Mouse (Mus musculus) bone marrow, adult 2 months (tissue): Measurements from ENCODE around the gene Pus10. TPM values are rescaled to one million over a fixed set of nuclear protein-coding genes. Genes with fewer than 3 reads are reported as not detected.

Source experiments
- H3K27ac ChIP-seq: fragments of 200-500 bp; 2 replicates; pipeline ENCODE4 v1.5.1; 2012; ENCODE audit warnings: low read depth, mild to moderate bottlenecking, control low read depth, inconsistent platforms, low read length; ENCODE audit not compliant: control insufficient read depth, poor library complexity, insufficient read depth
- H3K4me1 ChIP-seq: fragments of 200-500 bp; 2 replicates; pipeline ENCODE4 v1.6.1; 2011; ENCODE audit warnings: low read length; ENCODE audit not compliant: control insufficient read depth, insufficient read depth
- H3K4me3 ChIP-seq: fragments of 200-500 bp; replicated peaks from 2 replicates; pipeline ENCODE3; 2011; ENCODE audit warnings: mild to moderate bottlenecking, low read depth, low read length, control low read depth; ENCODE audit not compliant: control insufficient read depth
- CTCF ChIP-seq: fragments of 200-500 bp; IDR thresholded peaks from 2 replicates; pipeline ENCODE4 v1.5.1; 2011; ENCODE audit warnings: low read length, control low read depth; ENCODE audit not compliant: control insufficient read depth, insufficient read depth
- POLR2A ChIP-seq: fragments of 200-500 bp; IDR thresholded peaks from 2 replicates; pipeline ENCODE4 v1.6.1; 2011; ENCODE audit warnings: low read depth, mild to moderate bottlenecking, control low read depth, low read length, borderline replicate concordance; ENCODE audit not compliant: control insufficient read depth
- WGBS: fragments of 180-500 bp; shearing (Covaris S2); methylation state at CpG from one replicate; pipeline ENCODE4 v1.1.7; 2018; 5-methylcytosine and 5-hydroxymethylcytosine counted together
- polyA plus RNA-seq: library from polyadenylated mRNA; stranded (reverse); fragments of >200 nt; gene quantifications from 2 replicates; pipeline ENCODE4 v1.2.4, GENCODE M21; 2011; ENCODE audit warnings: low replicate concordance; ENCODE audit not compliant: missing spikeins, insufficient read depth, insufficient read length

Pus10 gene
- polyA plus RNA-seq, 1 experiment = 12.0 TPM

- no peak for TF ChIP-seq POLR2A
- TF ChIP-seq CTCF = no peak
- H3K4me1 ChIP-seq = no peaks in the 10 kb centered on the region
- no peak overlapping the region for H3K4me3 ChIP-seq
- 67% methylated on average over 1 of the region's 1 CpGs for WGBS
- no peak overlapping the region for H3K27ac ChIP-seq
These were observed 67.4 kb downstream of the Pus10 start for GRCm38 (mm10) chr11:23732840-23733239.

- 82% methylated on average over 6 of the region's 6 CpGs for WGBS
- Histone ChIP-seq H3K27ac (no peak overlapping the region), H3K4me3 (no peak overlapping the region), H3K4me1 (no peaks in the 10 kb centered on the region)
- TF ChIP-seq CTCF = no peak
- no peak for TF ChIP-seq POLR2A
These were observed 69.3 kb downstream of the Pus10 start for GRCm38 (mm10) chr11:23734749-23735286.

GRCm38 (mm10) chr11:23735820-23736470 is 70.5 kb downstream of the Pus10 start:
- H3K27ac ChIP-seq = no peak overlapping the region
- H3K4me1 ChIP-seq = no peaks in the 10 kb centered on the region
- H3K4me3 ChIP-seq = no peak overlapping the region
- TF ChIP-seq CTCF = no peak
- TF ChIP-seq POLR2A = no peak

- WGBS = 65% methylated on average over 4 of the region's 4 CpGs
- H3K4me1 ChIP-seq = no peaks in the 10 kb centered on the region
- no peak for TF ChIP-seq POLR2A
- no peak for TF ChIP-seq CTCF
- H3K4me3 ChIP-seq = no peak overlapping the region
- H3K27ac ChIP-seq = no peak overlapping the region
These were observed 75.4 kb downstream of the Pus10 start for GRCm38 (mm10) chr11:23740895-23741294.

- TF ChIP-seq CTCF = no peak
- no peak for TF ChIP-seq POLR2A
- no peak overlapping the region for H3K4me3 ChIP-seq
- H3K27ac ChIP-seq = no peak overlapping the region
- no peaks in the 10 kb centered on the region for H3K4me1 ChIP-seq
- WGBS = 82% methylated on average over 7 of the region's 7 CpGs
These were observed 75.9 kb downstream of the Pus10 start for GRCm38 (mm10) chr11:23741386-23741785.

GRCm38 (mm10) chr11:23744352-23744751 is 78.9 kb downstream of the Pus10 start:
- TF ChIP-seq CTCF (no peak), POLR2A (no peak)
- Histone ChIP-seq H3K4me3 (no peak overlapping the region), H3K4me1 (no peaks in the 10 kb centered on the region), H3K27ac (no peak overlapping the region)
- WGBS = 74% methylated on average over 3 of the region's 3 CpGs

GRCm38 (mm10) chr11:23746102-23746501 is 80.6 kb downstream of the Pus10 start:
- no peak for TF ChIP-seq POLR2A
- no peak for TF ChIP-seq CTCF
- H3K4me3 ChIP-seq = no peak overlapping the region
- 90% methylated on average over 4 of the region's 4 CpGs for WGBS
- no peak overlapping the region for H3K27ac ChIP-seq
- H3K4me1 ChIP-seq = no peaks in the 10 kb centered on the region

- TF ChIP-seq CTCF (no peak), POLR2A (no peak)
- Histone ChIP-seq H3K27ac (no peak overlapping the region), H3K4me3 (no peak overlapping the region), H3K4me1 (no peaks in the 10 kb centered on the region; the same call in 1 of the 2 replicates)
- 28% methylated on average over 1 of the region's 1 CpGs for WGBS
These were observed 87.7 kb downstream of the Pus10 start for GRCm38 (mm10) chr11:23753136-23753710.
